Mouse (Mus musculus) thymus, postnatal 36 days (tissue): ENCODE data around the gene Trak1.
A peak's percentile ranks its signal among the peaks of the same experiment; 100 is the strongest.

Source experiments
- DNase-seq, 2 experiments: peaks; one replicate each; pipeline ENCODE4 v3.0.0; 2022; ENCODE audit warnings: mixed read lengths in 2 of 2

The Trak1 gene

GRCm38 (mm10) chr9:121374076-121374863 lies 77.0 kb downstream of the Trak1 start:
- peak; percentile 55 to 58 for DNase-seq

GRCm38 (mm10) chr9:121374864-121375255 lies 77.6 kb downstream of the Trak1 start:
- DNase-seq, result no peak

GRCm38 (mm10) chr9:121376094-121376493 lies 78.8 kb downstream of the Trak1 start:
- no peak for DNase-seq

GRCm38 (mm10) chr9:121380310-121380920 lies 83.1 kb downstream of the Trak1 start:
- DNase-seq, result no peak

GRCm38 (mm10) chr9:121381678-121382297 lies 84.5 kb downstream of the Trak1 start:
- DNase-seq, result no peak

GRCm38 (mm10) chr9:121382568-121382967 lies 85.3 kb downstream of the Trak1 start:
- DNase-seq, result no peak

- no peak for DNase-seq
Observed at GRCm38 (mm10) chr9:121383180-121383586, 85.9 kb downstream of the Trak1 start.

GRCm38 (mm10) chr9:121384620-121385019 lies 87.3 kb downstream of the Trak1 start:
- no peak for DNase-seq

GRCm38 (mm10) chr9:121385091-121385748 lies 87.9 kb downstream of the Trak1 start:
- DNase-seq, result peak; percentile 56 to 72

- no peak for DNase-seq
Observed at GRCm38 (mm10) chr9:121385749-121386350, 88.5 kb downstream of the Trak1 start.

GRCm38 (mm10) chr9:121387539-121388272 lies 90.4 kb downstream of the Trak1 start:
- no peak for DNase-seq

GRCm38 (mm10) chr9:121388273-121388931 lies 91.1 kb downstream of the Trak1 start:
- no peak for DNase-seq

GRCm38 (mm10) chr9:121389258-121389657 lies 92.0 kb downstream of the Trak1 start:
- no peak for DNase-seq

- DNase-seq, result no peak
Observed at GRCm38 (mm10) chr9:121391898-121392297, 94.6 kb downstream of the Trak1 start.

- DNase-seq, result no peak
Observed at GRCm38 (mm10) chr9:121392427-121392826, 95.1 kb downstream of the Trak1 start.

- DNase-seq, result no peak
Observed at GRCm38 (mm10) chr9:121393104-121393503, 95.8 kb downstream of the Trak1 start.

GRCm38 (mm10) chr9:121394882-121395281 lies 97.6 kb downstream of the Trak1 start:
- no peak for DNase-seq

- DNase-seq, result no peak
Observed at GRCm38 (mm10) chr9:121395812-121396211, 98.5 kb downstream of the Trak1 start.

GRCm38 (mm10) chr9:121398100-121398760 lies 100.9 kb downstream of the Trak1 start:
- no peak for DNase-seq

GRCm38 (mm10) chr9:121398761-121399160 lies 101.5 kb downstream of the Trak1 start:
- DNase-seq, result peak; percentile 51 to 68

- DNase-seq, result no peak
Observed at GRCm38 (mm10) chr9:121400608-121401007, 103.3 kb downstream of the Trak1 start.
